Mouse (Mus musculus) macrophage (primary cell): ENCODE measurements around the gene Miip. TPM values are rescaled to one million over a fixed set of nuclear protein-coding genes. Genes with fewer than 3 reads are reported as not detected.
A peak's percentile ranks its signal among the peaks of the same experiment; 100 is the strongest.
"Not testable (repeated sequence)": the region's sequence is repeated elsewhere in the genome, so short reads cannot be mapped to it uniquely, and the experiment has no call there.

Experiments used
- H3K27ac ChIP-seq: fragments of 350-480 bp; formaldehyde crosslinking; 2 replicates; pipeline ENCODE4 v1.9.0; 2021
- H3K36me3 ChIP-seq: fragments of 350-480 bp; formaldehyde crosslinking; 2 replicates; pipeline ENCODE4 v1.9.0; 2021; ENCODE audit errors: inconsistent target
- H3K4me3 ChIP-seq: fragments of 350-480 bp; formaldehyde crosslinking; 2 replicates; pipeline ENCODE4 v1.9.0; 2021; ENCODE audit errors: inconsistent target
- H3K79me2 ChIP-seq: fragments of 350-480 bp; formaldehyde crosslinking; 2 replicates; pipeline ENCODE4 v1.9.0; 2021; ENCODE audit errors: inconsistent target
- WGBS: methylation state at CpG from one replicate; pipeline ENCODE4 v1.1.7; 2026; ENCODE audit warnings: inconsistent platforms; ENCODE audit not compliant: missing documents; 5-methylcytosine and 5-hydroxymethylcytosine counted together
- polyA plus RNA-seq: library from polyadenylated mRNA; stranded (reverse); fragments of 250-400 nt; gene quantifications from 3 replicates; pipeline ENCODE4 v1.2.4, GENCODE M21; 2018; ENCODE audit warnings: inconsistent platforms

Gene Miip
- polyA plus RNA-seq, 1 experiment from 2014 or later, result 11.0 TPM

- Histone ChIP-seq H3K27ac (no peak overlapping the region), H3K36me3 (peaks cover 82% of the 10 kb centered on the region), H3K79me2 (no peaks in the 10 kb centered on the region), H3K4me3 (no peak overlapping the region)
- WGBS, result 97% methylated on average over 12 of the region's 12 CpGs
Observed at GRCm38 (mm10) chr4:147886158-147886557, 17.5 kb upstream of the Miip start.

DNA sequence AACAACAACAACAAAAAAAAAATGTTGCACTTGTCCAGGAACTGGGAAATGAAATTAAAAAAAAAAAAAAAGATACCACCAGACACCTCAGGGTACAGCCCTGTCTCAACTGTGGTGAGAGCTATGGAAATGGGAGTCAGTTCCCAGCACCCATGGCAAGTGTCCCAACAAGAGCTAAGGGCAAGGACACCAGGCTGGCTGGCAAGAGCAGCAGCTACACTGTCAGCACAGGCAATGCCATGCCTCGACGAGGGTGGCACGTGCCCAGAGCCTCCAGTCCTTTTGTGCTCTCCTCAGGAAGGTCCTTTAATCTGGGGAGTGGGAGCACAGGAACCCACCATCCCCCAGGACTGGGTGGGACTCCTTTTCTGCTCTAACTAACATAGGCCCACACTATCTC, 15.5 kb upstream of the Miip start:
- peaks cover 83% of the 10 kb centered on the region for H3K36me3 ChIP-seq
- H3K79me2 ChIP-seq, result no peaks in the 10 kb centered on the region
- no peak overlapping the region for H3K27ac ChIP-seq
- WGBS, result 100% methylated on average over 3 of the region's 3 CpGs
- no peak overlapping the region for H3K4me3 ChIP-seq

GRCm38 (mm10) chr4:147883041-147883440, 14.4 kb upstream of the Miip start:
- Histone ChIP-seq H3K36me3 (peaks cover 85% of the 10 kb centered on the region), H3K4me3 (no peak overlapping the region), H3K27ac (no peak overlapping the region), H3K79me2 (no peaks in the 10 kb centered on the region)
- WGBS, result 96% methylated on average over 6 of the region's 6 CpGs

DNA sequence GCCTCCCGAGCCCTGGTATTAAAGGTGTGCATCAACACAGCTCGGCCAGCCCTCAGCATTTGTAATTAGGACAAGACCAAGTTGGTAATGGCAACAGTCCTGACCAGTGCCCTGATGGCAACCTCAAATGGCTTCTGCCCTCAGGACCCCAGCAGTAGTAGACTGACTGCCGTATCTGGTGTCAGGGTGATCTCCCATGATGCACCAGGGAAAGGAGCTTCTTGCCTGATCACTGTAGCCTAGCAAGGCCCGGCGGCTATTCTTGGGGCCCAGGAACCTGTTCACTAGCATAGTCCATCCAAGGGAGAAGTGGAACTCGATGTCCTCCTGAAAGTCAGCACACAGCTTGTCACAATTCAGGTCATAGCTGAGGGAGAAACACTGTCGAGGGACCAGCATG, 13.2 kb upstream of the Miip start:
- Histone ChIP-seq H3K79me2 (no peaks in the 10 kb centered on the region), H3K4me3 (no peak overlapping the region), H3K27ac (no peak overlapping the region), H3K36me3 (peaks cover 77% of the 10 kb centered on the region)
- WGBS, result 90% methylated on average over 7 of the region's 7 CpGs

DNA sequence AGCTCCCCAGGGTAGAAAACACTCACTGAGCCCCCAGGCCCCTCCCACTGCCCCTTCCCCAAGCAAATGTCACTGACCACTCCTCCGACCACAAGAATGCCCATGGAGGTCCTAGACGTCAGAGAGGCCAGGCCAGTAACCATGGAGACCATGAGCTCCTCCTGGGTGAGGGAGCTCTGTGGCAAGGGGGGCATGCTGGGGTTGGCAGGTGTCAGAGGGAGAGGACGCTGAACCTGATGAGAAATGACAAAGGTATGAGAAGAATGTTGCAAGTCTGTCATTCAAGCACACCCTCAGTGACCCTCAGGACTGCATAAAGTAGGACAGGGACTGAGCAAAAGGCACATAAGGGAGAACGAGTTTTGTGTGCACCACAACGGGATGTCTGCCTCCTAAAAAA, 11.2 kb upstream of the Miip start:
- no peaks in the 10 kb centered on the region for H3K79me2 ChIP-seq
- H3K27ac ChIP-seq, result no peak overlapping the region
- WGBS, result 90% methylated on average over 5 of the region's 5 CpGs
- peaks cover 78% of the 10 kb centered on the region for H3K36me3 ChIP-seq
- H3K4me3 ChIP-seq, result no peak overlapping the region

DNA sequence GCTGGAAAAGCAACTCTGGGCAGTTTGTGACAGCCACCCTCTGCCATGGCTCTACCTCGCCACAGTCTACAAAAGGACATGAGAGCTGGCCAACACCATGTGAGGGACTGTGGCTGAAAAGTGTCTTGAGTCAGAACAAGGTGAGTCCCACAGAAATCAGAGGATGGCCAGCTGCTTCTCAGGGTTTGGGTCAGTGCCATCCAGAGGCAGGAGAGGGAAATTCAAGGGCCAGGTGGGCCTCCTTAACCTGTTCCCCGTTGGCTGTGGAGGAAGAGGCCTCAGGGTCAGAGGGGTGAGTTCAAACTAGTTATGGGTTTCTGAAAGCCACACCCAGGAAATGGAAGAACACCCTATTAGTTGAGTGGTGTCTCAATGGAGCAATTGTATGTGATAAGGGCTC, 10.8 kb upstream of the Miip start:
- Histone ChIP-seq H3K4me3 (no peak overlapping the region), H3K36me3 (peaks cover 78% of the 10 kb centered on the region), H3K27ac (no peak overlapping the region), H3K79me2 (no peaks in the 10 kb centered on the region)
- 68% methylated on average over 2 of the region's 2 CpGs for WGBS

DNA sequence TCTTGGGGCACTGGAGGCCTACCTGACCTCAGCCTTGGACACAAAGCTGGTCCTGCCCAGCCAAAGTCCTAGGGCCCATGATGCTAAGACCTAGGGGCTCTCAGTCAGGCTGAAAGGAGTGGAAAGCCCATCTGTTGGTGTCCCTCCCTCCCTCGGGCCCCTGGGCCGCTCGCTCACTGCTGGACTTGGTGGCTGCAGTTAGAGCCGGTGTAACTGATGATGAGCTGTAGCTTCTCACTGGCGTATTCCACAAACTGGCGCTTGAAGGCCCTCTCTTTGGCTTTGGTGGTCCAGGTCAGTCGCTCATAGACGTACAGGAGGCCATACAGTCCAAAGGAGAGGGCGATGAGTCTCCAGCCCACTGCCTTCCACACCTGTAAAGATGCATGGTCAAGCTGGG, 9.9 kb upstream of the Miip start:
- 99% methylated on average over 9 of the region's 9 CpGs for WGBS
- H3K4me3 ChIP-seq, result no peak overlapping the region
- H3K27ac ChIP-seq, result no peak overlapping the region
- no peaks in the 10 kb centered on the region; the same call in 1 of the 2 replicates for H3K79me2 ChIP-seq
- peaks cover 77% of the 10 kb centered on the region for H3K36me3 ChIP-seq

- 65% methylated on average over 4 of the region's 4 CpGs for WGBS
- no peak overlapping the region for H3K27ac ChIP-seq
- peaks cover 62% of the 10 kb centered on the region for H3K36me3 ChIP-seq
- H3K4me3 ChIP-seq, result no peak overlapping the region
- peaks cover 17% of the 10 kb centered on the region; the same call in 1 of the 2 replicates for H3K79me2 ChIP-seq
Observed at GRCm38 (mm10) chr4:147875852-147876575, 7.4 kb upstream of the Miip start.

GRCm38 (mm10) chr4:147869238-147869637, 622 bp upstream of the Miip start:
- H3K27ac ChIP-seq, result peak overlapping the region; percentile 48
- WGBS, result 31% methylated on average over 5 of the region's 5 CpGs

GRCm38 (mm10) chr4:147867563-147868449, 810 bp downstream of the Miip start:
- Histone ChIP-seq H3K4me3 (peak overlapping the region; percentile 90), H3K36me3 (peaks cover 6% of the 10 kb centered on the region; the same call in 1 of the 2 replicates), H3K27ac (peak overlapping the region; percentile 65), H3K79me2 (peaks cover 49% of the 10 kb centered on the region)
- WGBS, result 7% methylated on average over 22 of the region's 22 CpGs

More at GRCm38 (mm10) chr4:147869238-147869637, 622 bp upstream of the Miip start:
- H3K36me3 ChIP-seq, result peaks cover 14% of the 10 kb centered on the region
- peaks cover 55% of the 10 kb centered on the region for H3K79me2 ChIP-seq
- H3K4me3 ChIP-seq, result peak overlapping the region; percentile 90

- not testable (repeated sequence) for H3K27ac ChIP-seq, H3K4me3 ChIP-seq
- peaks cover 14% of the 10 kb centered on the region; the same call in 1 of the 2 replicates for H3K36me3 ChIP-seq
- WGBS, result 70% methylated on average over 2 of the region's 3 CpGs
- peaks cover 43% of the 10 kb centered on the region for H3K79me2 ChIP-seq
Observed at GRCm38 (mm10) chr4:147866793-147867192, 1.8 kb downstream of the Miip start.

- peaks cover 22% of the 10 kb centered on the region; the same call in 1 of the 2 replicates for H3K36me3 ChIP-seq
Observed at GRCm38 (mm10) chr4:147866056-147866455, 2.6 kb downstream of the Miip start.

DNA sequence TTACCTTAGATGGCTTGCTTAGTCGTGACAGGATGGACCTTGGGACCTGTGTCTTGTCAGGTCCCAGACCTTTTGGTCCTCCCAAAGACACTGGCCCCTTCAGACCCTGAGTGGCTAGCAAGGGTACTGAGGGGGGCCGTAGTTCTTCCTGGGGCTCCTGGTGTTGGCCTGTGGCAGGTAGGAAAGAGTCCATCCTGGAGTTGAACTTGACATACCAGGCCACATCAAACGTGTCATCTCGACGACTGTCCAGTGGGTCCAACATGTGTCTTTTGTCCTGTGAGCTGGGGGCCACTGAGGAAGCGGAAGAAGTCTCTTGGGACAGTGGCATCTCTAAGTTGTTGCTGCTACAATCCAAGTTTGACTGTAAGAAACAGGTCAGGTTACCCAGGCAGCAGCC, 3.0 kb downstream of the Miip start:
- Histone ChIP-seq H3K36me3 (peaks cover 25% of the 10 kb centered on the region; the same call in 1 of the 2 replicates), H3K4me3 (no peak overlapping the region), H3K27ac (no peak overlapping the region), H3K79me2 (peaks cover 35% of the 10 kb centered on the region)
- WGBS, result 91% methylated on average over 6 of the region's 6 CpGs

More at GRCm38 (mm10) chr4:147866056-147866455, 2.6 kb downstream of the Miip start:
- Histone ChIP-seq H3K27ac (no peak overlapping the region), H3K79me2 (peaks cover 39% of the 10 kb centered on the region), H3K4me3 (no peak overlapping the region)
- 98% methylated on average over 9 of the region's 9 CpGs for WGBS

GRCm38 (mm10) chr4:147862051-147862450, 6.6 kb downstream of the Miip start:
- H3K36me3 ChIP-seq, result peaks cover 25% of the 10 kb centered on the region; the same call in 1 of the 2 replicates
- WGBS, result 83% methylated on average over 3 of the region's 3 CpGs
- H3K79me2 ChIP-seq, result peaks cover 11% of the 10 kb centered on the region; the same call in 1 of the 2 replicates
- no peak overlapping the region for H3K4me3 ChIP-seq
- no peak overlapping the region for H3K27ac ChIP-seq

DNA sequence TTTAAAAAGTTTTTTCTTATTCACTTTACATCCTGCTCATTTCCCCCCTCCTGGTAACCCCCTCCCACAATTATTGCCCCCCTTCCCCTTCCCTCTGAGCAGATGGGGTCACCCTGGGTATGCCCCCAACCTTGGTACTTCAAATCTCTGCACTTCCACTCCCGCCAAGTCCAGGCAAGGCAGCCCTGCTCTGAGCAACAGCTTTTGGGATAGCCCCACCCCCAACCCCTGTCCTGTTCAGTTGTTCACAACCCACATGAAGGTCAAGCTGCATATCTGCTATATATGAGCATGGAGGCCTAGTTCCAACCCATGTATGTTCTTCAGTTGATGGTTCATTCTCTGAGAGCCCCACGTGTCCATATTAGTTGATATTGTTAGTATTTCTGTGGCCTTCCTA, 17.8 kb downstream of the Miip start:
- Histone ChIP-seq H3K4me3 (no peak overlapping the region), H3K27ac (no peak overlapping the region), H3K79me2 (peaks cover 25% of the 10 kb centered on the region), H3K36me3 (no peaks in the 10 kb centered on the region)
- 64% methylated on average over 1 of the region's 2 CpGs for WGBS
